Mouse (Mus musculus) induced T-regulatory cell, adult 2 months (primary cell): Measurements from ENCODE around the gene Wfdc6a.

Source experiments
- DNase-seq: peaks from one replicate; pipeline ENCODE4 v3.0.0-alpha.2; 2012; ENCODE audit warnings: low read depth

The Wfdc6a gene

DNA sequence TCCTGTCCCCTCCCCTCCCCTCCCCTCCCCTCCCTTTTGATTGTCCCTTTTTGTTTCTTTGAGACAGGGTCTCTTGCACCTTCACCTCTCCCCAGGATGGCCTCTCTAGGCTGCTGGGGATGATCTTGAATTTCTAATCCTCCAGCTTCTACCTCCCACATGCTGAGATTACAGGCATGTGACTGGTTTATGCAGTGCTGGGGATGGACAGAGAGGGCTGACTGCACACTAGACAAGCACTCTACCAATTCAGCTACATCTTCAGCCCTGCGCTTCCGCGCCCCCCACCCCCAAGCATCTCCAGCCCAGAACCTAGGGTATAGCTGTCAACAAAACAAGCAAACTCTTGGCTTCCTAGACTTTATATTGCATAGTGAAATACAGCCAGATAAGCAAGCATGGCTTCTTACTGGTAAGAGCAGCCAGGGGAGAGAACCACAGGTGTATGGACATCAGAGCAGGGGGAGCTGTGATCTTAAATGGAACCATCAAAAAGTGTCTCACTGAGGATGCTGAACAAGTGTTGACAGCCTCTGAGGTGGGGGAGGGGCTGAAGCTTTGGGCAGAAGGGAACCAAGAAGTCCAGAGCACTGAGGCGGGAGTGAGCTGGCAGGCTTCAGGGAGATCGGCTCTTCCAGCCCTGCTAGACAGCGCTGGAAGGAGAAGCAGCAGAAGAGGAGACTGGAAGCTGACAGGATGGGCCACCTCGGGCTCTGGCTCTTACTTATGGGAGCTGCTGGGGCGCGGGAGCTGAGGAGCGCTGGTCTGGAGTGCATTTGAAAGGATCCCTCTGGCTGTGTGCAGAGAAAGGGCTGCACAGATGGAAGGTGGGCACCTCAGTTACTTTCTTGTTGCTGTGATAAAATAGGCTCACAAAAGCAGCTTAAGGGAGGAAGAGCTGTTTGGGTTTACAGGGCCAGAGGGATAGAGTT lies 35.0 kb downstream of the Wfdc6a start:
- DNase-seq: no peak

DNA sequence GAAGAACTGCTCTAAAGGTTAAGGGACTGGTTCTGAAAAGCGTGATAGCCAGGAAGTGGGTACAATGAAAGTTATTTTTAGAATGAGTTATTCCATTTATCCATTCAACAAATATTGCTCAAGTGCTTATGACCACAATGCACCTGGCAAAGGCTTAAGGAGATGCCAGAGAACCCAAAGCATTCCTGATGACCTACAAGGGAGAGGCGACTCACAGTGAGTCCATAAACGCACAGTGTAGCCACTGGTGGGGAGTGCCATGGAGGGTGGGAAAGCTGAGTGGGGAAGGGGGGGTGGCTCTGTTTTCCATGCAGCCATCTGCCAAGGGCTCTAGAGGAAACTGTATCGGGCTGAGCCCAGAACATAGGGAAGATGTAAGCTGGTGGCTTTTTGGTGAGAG lies 35.9 kb downstream of the Wfdc6a start:
- DNase-seq: no peak

DNA sequence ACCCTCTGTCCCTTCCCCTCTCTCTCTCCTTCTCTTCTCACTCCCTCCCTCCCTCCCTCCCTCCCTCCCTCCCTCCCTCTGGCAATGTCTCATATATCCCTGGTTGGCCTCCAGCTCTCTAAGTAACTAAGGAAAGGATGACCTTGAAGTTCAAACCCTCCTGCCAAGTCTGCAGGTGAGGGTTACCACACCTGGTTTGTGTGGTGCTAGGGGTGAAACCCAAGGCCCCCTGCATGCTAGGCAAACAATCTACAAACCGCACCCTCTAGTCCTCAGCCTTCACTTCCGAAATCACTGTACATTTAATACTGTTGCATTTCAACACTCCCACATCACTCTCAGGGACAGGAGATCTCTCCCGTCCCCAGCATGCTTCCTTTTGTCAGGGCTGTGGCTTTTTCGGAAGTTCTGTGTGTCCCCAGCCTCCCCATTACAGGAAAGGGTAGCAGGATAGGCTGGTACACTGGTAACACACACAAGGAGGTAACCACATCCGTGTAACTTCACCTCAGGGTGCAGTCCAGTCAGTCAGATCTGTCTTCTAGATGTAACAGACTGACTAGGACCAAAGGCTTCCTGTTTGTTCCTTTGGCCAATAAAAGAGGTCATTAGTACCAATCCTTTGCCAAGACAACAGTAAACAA lies 40.7 kb downstream of the Wfdc6a start:
- DNase-seq: peak; percentile 65

DNA sequence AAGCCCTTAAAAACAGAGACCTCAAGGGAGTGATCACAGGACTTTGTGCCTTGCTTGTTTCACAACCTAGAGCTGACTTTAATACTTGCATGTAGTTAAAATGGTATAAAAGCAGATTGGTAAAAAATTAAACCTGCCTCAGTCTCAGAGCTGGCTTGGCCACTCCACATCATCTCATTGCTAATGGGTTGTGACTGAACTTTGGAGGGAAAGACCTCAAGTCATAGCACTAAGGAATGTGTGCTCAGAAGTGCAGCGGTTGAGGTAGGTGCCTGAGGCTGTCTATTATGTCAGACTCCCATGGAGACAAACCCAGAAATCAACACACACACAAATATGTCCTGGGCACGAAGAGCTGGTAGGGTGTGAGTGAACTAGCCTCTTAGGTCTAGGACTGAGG lies 41.5 kb downstream of the Wfdc6a start:
- DNase-seq: no peak

DNA sequence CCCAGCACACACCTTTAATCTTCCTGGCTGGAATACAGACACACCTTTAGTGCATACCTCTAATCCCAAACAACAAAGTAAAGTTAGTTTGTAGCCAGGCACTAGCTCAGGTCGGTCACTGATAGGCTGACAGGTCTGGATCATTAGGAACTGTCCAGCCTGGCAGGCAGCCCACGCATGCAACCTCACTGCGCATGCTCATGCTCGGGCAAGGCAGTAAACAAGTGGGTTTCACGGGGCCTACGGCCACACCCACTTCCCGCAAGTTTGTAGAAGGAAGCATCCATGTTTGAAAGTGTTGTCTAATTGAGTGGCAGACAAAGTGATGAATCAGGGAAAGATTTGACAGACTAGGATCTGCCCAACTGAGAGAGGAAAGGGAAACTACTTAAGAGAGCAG lies 42.6 kb downstream of the Wfdc6a start:
- DNase-seq: no peak

DNA sequence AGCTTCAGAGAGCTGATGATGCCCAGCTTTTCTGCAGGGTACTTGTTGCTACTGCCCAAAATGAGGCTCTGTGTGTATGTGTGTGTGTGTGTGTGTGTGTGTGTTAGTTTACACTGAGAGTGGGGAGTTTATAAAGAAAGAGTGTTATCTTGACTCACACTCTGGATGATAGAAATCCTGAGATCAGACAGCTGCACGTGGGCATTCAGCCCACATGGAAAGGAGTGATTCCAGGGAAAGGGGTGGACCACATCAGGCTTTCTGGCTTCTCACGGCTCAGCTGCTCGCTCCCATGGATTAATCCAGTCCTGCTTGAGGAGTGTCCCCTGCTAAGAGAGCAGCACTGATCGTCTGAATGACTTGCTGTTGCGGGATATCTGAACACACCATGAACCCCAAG lies 43.1 kb downstream of the Wfdc6a start:
- no peak for DNase-seq

DNA sequence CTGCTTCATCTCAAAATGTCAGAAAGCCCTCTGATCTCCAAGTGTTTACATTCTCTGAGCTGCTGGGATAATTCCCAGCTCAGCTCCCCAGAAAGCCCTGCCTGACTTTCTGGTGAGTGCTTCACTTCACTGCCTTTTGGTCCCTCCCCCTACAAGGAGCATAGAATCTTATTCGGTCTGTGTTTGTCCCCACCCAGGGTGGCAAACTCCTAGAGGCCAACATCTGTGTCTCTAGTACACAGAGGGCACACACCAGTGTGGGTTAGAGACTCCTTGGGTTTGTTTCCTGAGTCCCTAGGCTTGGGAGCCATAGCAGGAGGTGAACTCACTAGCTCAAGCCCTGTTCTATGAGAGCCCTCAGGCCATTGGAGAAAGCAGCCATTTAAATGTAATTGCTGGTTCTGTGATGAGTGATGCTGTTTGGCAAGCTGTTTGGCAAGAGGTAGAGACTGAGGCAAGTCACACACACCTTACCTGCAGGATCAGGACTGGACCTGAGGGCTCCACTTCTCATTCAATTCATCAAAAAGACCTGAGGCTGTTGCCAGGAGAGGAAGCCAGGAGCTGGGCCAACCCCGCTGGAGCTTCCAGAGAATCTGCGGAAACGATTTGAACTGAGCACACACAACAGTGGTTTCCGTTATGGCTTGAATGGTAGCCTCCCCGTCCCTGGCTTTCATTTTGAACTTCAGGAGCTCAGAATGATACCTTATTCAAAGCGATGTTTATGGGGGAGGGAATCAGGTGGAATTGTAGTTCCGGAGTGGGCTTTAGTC lies 44.4 kb downstream of the Wfdc6a start:
- peak; percentile 31 for DNase-seq

DNA sequence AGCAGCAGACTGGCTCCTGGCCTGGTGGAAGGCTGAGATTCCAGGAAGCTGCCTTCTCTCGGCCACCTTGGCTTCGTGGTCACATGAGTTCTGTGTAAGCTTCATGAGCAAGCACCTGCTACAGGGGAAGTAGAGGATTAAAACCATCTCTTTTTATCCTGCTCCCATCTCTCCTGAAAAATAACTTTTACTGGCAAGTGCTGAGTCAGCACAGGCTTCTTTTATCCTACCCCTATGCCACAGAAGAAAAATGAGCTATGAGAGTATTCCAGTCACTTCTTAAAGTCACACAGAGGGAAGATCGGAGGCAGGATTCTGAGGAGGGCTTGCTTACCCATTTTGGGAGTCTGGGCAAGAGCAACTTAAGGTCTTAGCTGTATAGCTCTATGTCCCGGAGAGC lies 48.2 kb downstream of the Wfdc6a start:
- no peak for DNase-seq

DNA sequence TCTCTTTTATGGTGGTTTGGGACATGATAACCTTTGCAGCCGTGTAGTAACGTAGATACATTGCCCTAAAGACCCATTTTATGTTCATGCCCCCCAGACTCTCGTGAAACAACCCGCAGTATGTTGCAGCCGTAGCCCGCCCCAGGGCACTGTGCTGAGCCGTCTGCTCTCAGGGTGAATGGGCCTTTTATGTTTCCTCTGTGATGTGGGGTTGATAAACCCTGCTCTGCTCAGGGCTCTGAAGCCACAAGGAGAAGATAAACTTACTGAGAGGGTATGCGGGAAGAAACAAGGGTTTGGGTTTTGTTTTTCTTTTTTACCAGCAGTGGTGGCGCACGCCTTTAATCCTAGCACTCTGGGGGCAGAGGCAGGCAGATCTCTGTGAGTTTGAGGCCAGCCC lies 50.9 kb downstream of the Wfdc6a start:
- DNase-seq: peak; percentile 47

DNA sequence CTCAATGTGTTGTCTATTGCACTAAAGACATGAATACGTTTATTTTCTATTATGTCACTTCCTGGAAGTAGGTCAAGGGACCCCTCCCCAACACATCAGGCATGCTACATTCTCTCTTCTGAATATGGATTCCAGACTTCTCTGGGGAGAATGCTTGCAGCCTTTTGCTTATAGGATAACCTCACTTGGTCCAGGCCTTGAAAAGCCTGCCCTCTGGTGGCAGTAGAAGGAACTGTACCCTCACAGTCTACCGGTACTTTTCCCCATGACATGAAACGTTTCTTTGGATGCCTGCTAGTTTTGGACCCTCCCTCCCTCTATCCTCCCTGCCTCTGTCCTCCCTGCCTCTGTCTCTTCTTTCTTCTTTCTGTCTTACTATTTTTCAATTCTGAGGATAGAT lies 54.1 kb downstream of the Wfdc6a start:
- DNase-seq: peak; percentile 88
